Comparison of ENCODE assay signal across 28 mouse cellular contexts in genomic region chr13:95881427-95881826, GRCm38 (mm10). TPM values are rescaled to one million over a fixed set of nuclear protein-coding genes. Genes with fewer than 3 reads are reported as not detected.
DNase-seq lines count a peak whose midpoint lies in the region; ATAC-seq and TF ChIP-seq lines count a peak whose summit lies in the region.
"Had no signal": no experiment of that assay in that cellular context is flagged by ENCODE, and none has a peak within 500 bp of the region (broad histone marks: within the 10 kb centered on the region; RNA-seq: fewer than 3 reads in every experiment).

No protein-coding gene starts in this region.

- WGBS in kidney, adult 2 months = 45% methylated on average over 9 of the region's 9 CpGs
- WGBS in liver, postnatal 0 days (ENCODE audit: insufficient replicate concordance) = 76% methylated on average over 9 of the region's 9 CpGs

- H3K27ac ChIP-seq in kidney, adult 2 months (ENCODE audit: insufficient read depth, low read depth, low read length) = no peak overlapping the region
- H3K27ac ChIP-seq in liver, postnatal 0 days (ENCODE audit: low read depth) = peak overlapping the region; percentile 1; the same call in 1 of the 2 replicates
- H3K27ac ChIP-seq: embryonic facial prominence, embryonic 10.5 days; forebrain, embryonic 13.5 days; heart, adult 2 months; heart, embryonic 10.5 days; heart, embryonic 13.5 days; hindbrain, embryonic 13.5 days had no signal

- ATAC-seq in liver, postnatal 0 days = no peak
- peak; percentile 42 to 59 for ATAC-seq in hematopoietic stem cell, adult 5-6 weeks (replicated peaks in 1 of 2; ENCODE audit: insufficient read depth in 1 of 2, low FRiP score in 2 of 2, low TSS enrichment in 1 of 2, low read depth in 1 of 2, poor library complexity in 2 of 2, severe bottlenecking in 2 of 2)

- no peak overlapping the region for H3K9ac ChIP-seq in liver, postnatal 0 days (replicated peaks)
- H3K9ac ChIP-seq: embryonic facial prominence, embryonic 13.5 days; forebrain, embryonic 13.5 days; forebrain, postnatal 0 days; heart, embryonic 13.5 days; hindbrain, embryonic 13.5 days had no signal

- no peak for TF ChIP-seq POLR2A in kidney, adult 2 months (IDR thresholded peaks at IDR 0.05; ENCODE audit: low read depth, low read length)

- no peak for TF ChIP-seq EP300 in liver, postnatal 0 days (IDR thresholded peaks at IDR 0.05; ENCODE audit: low read depth)

- DNase-seq in kidney, adult 2 months = peak; percentile 47
- DNase-seq in kidney, postnatal 14 days = no peak
- DNase-seq in liver, postnatal 0 days = no peak
- DNase-seq in liver = no peak
- DNase-seq in left cerebral cortex, adult 8-10 months (ENCODE audit: low spot score in 2 of 2) = no peak
- DNase-seq in frontal cortex, postnatal 14 days (ENCODE audit: low spot score in 2 of 2) = no peak
- DNase-seq: adrenal gland, adult 2 months; adrenal gland, postnatal 14 days; B cell, adult 2 months; cerebellum, adult 11 months; cerebellum, adult 2 months; cerebellum, adult 9-11 months; cerebellum, postnatal 25 days; embryo, embryonic 11 days; forebrain, postnatal 0 days; gastrocnemius, postnatal 25 days; heart, adult 2 months; heart, postnatal 14 days; heart, postnatal 4 days had no signal

- peaks cover 3% of the 10 kb centered on the region for H3K4me1 ChIP-seq in kidney, adult 2 months (ENCODE audit: control insufficient read depth, insufficient read depth, low read length)
- H3K4me1 ChIP-seq in liver, postnatal 0 days (ENCODE audit: insufficient read depth) = peaks cover 33% of the 10 kb centered on the region
- H3K4me1 ChIP-seq: heart, embryonic 10.5 days had no signal

- no peak for TF ChIP-seq CTCF in kidney, adult 2 months (conservative IDR thresholded peaks at IDR 0.05; ENCODE audit: insufficient read depth, insufficient read length, low read depth, low read length)
- TF ChIP-seq CTCF in liver, postnatal 0 days (IDR thresholded peaks at IDR 0.05; ENCODE audit: low read depth) = no peak

- no peaks in the 10 kb centered on the region for H3K27me3 ChIP-seq in kidney, adult 2 months (replicated peaks; ENCODE audit: control insufficient read depth, insufficient read depth, low read length)
- H3K27me3 ChIP-seq in liver, postnatal 0 days (ENCODE audit: insufficient read depth, low read length) = no peaks in the 10 kb centered on the region
- H3K27me3 ChIP-seq: embryonic facial prominence, embryonic 13.5 days; forebrain, embryonic 13.5 days; heart, embryonic 13.5 days; hindbrain, embryonic 13.5 days had no signal

- no peaks in the 10 kb centered on the region for H3K9me3 ChIP-seq in liver, postnatal 0 days (ENCODE audit: low read length)
- H3K9me3 ChIP-seq: embryonic facial prominence, embryonic 10.5 days; embryonic facial prominence, embryonic 13.5 days; forebrain, embryonic 13.5 days; G1E; heart, embryonic 10.5 days; heart, embryonic 13.5 days; hindbrain, embryonic 13.5 days had no signal

- no peaks in the 10 kb centered on the region for H3K36me3 ChIP-seq in kidney, adult 2 months (ENCODE audit: control insufficient read depth, insufficient read depth, low read length)
- H3K36me3 ChIP-seq in liver, postnatal 0 days (replicated peaks; ENCODE audit: insufficient read depth, low read length) = no peaks in the 10 kb centered on the region
- H3K36me3 ChIP-seq: embryonic facial prominence, embryonic 10.5 days; embryonic facial prominence, embryonic 13.5 days; G1E; heart, embryonic 10.5 days; heart, embryonic 13.5 days; hindbrain, embryonic 13.5 days had no signal

- no peak overlapping the region for H3K4me2 ChIP-seq in liver, postnatal 0 days (ENCODE audit: low read depth, low read length)
- H3K4me2 ChIP-seq: embryonic facial prominence, embryonic 13.5 days; forebrain, embryonic 13.5 days; heart, embryonic 13.5 days; hindbrain, embryonic 13.5 days had no signal

- no peak overlapping the region for H3K4me3 ChIP-seq in kidney, adult 2 months (ENCODE audit: insufficient read depth, low read depth, low read length)
- no peak overlapping the region for H3K4me3 ChIP-seq in liver, postnatal 0 days (ENCODE audit: low read depth, low read length)
- H3K4me3 ChIP-seq: embryonic facial prominence, embryonic 10.5 days; embryonic facial prominence, embryonic 13.5 days; erythroblast, embryonic 14.5 days; forebrain, embryonic 13.5 days; heart, adult 2 months; heart, embryonic 10.5 days; heart, embryonic 13.5 days; hindbrain, embryonic 13.5 days had no signal

RNA-seq across cellular contexts. Expression of gene Iqgap2, which starts 10.3 kb away (rescaled TPM):
- 10.5 and 12.5 TPM in 2 replicates for polyA plus RNA-seq in kidney, adult 2 months (2012; rRNA removed)
- 23.5 and 24.6 TPM in 2 replicates for polyA plus RNA-seq in liver, postnatal 0 days (2015; fragmentation: Nextera tagmentation; extraction: Ambion mirVana)
- 234 and 243 TPM in 2 replicates for total RNA-seq in hematopoietic stem cell, adult 5-6 weeks (2017)
- total RNA-seq in left cerebral cortex, adult 8-10 months (2022) = 10 to 100 TPM; 11.3 to 14.8 (median 13.1) TPM

Comparison
In these comparisons a context has a peak if more than half of its experiments do, and no peak if none do; other contexts are left out.
1. RNA of gene Iqgap2, which starts 10.3 kb away (total RNA-seq): 234 to 243 TPM in hematopoietic stem cell, adult 5-6 weeks; 11.3 to 14.8 TPM in left cerebral cortex, adult 8-10 months; every median in the first group is over 10 times any median in the second.